Mouse (Mus musculus) T-helper 1 cell (primary cell): ENCODE results near the gene Hlcs.

Experiments used
- in situ Hi-C: fragments of 300-600 bp; cut with MboI, MseI; formaldehyde crosslinking; loops from one replicate; pipeline ENCODE4 v1.15.1; 2025; ENCODE audit warnings: high pct_unique_total_duplicates

Gene Hlcs

DNA sequence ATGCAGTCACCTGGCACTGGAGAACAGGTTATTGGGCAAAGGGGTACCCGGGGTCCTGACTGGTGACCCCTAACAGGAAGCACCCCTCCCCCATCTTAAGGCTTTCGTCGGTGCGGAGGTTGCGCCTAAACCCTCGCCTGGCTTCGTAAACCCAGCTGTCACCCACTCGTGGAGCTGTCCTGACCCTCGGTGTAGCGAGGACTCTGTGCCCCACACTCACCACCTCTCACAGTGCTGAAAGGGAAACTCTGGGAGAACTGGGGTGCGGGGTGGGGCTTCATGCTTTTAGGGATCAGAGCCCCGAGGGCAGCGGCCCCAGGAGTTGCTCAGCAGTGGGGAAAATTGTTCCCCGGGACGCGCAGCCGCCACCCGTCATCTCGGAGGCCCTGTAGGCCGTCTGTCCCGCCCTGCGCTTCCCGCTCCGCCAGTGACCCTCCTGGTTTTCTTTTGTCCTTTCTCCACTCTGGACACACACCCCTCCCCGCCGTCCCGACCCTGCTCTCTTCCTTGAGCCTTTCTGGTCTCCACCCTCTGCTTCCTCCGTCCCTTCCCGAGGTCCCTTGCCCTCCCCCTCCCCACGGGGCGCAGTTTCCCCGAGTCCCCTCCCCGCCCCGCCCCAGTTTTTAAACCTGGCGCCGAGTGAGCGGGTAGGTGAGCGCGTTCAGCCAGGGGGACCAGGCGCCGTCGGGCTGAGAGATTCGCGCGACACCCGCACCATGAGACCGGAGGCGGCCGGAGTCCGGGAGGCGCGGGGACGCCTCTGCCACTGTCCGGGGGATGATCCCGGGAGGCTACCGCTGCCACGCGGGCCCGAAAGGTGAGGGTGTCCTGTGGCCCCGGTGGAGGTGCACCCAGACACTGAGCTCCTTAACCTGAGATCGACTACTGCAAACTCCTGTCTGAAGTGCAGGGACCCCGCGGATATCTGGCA lies 14.7 kb upstream of the Hlcs start, which contains the start of gene Ripply3:
Ripply3 (plus strand) TSS at position 640 of the 931 bp plus-strand sequence.
- in situ Hi-C loops = loop anchor here (5.0 to 10.0 kb wide), 2 partner anchors 236 to 397 kb away; no protein-coding TSS in a partner anchor

DNA sequence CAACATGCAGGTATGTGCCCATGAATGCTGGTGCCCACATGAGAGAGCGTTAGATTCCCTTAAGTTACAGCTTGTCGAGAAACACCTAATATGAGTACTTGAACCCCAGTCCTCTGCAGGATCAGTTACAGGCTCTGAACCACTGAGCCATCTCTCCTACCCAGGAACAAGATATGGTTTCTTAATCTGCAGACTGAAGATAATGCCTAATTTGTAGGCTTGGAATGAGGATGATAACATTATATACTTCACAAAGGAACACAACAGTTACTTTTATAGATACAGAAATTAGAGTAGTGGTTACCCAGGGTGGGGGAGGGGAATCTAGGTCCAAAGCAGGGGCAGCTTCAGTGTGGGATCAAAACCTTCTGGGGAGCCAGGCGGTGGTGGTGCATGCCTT lies 12.6 kb upstream of the Hlcs start:
- in situ Hi-C loops = loop anchor here (5.0 to 10.0 kb wide), 2 partner anchors 234 to 399 kb away; no protein-coding TSS in a partner anchor

- in situ Hi-C loops = loop anchor here (5.0 to 10.0 kb wide), 2 partner anchors 56 to 401 kb away; no protein-coding TSS in a partner anchor
Measured at GRCm38 (mm10) chr16:94323681-94324080, 10.3 kb upstream of the Hlcs start.

GRCm38 (mm10) chr16:94320223-94320622 lies 6.9 kb upstream of the Hlcs start:
- in situ Hi-C loops = loop anchor here (5.0 to 10.0 kb wide), 2 partner anchors 53 to 405 kb away; no protein-coding TSS in a partner anchor

- in situ Hi-C loops = no loop called here
Measured at GRCm38 (mm10) chr16:94317752-94318151, 4.4 kb upstream of the Hlcs start.

- in situ Hi-C loops = no loop called here
Measured at GRCm38 (mm10) chr16:94315215-94315614, 1.8 kb upstream of the Hlcs start.

DNA sequence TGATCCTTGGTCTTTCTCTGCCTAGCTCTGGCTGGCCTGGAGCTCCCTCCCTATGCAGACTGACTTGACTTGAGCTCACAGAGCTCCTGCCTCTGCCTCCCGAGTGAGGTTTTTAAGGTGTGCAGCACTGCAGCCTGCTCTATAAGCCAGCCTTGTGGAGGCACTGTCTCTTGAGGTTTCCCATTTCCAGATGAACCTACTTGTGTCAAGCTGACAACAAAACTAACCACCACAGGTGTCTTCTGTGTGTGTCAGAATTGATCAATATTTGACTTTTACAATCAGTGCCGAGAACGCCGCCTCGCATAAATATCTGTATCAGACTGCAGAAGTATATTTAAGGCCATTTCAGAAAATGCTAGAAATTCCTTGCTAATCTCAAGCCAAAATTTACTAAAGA lies 1.3 kb upstream of the Hlcs start:
- in situ Hi-C loops = no loop called here

DNA sequence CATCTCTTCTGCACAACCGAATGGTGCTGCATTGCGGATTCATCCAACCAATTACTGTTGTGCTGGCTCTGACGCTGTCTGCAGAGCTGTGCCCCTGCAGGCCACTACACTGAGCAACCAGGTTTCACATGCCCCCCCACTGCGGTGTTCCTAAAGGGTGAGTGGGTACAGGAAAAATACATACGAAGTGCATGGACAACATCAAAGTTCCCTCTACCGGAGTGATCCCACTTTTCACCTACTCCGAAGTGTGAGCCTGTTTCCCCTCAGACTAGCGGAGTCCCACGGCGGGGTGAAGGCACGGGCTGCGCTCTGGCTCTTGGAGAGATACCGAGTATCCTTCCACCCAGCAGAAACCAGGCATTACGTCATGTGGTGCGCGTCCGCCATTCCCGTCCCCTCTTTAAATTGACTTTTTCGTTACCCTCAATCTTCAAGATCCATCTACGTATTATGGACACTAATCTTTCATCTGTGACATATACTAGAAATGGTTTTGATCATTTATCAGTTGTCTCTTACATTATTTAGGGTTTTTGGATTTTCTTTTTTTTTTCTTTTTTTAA lies 625 bp downstream of the Hlcs start:
- in situ Hi-C loops = no loop called here

- in situ Hi-C loops = no loop called here
Measured at GRCm38 (mm10) chr16:94311931-94312330, 1.4 kb downstream of the Hlcs start.

DNA sequence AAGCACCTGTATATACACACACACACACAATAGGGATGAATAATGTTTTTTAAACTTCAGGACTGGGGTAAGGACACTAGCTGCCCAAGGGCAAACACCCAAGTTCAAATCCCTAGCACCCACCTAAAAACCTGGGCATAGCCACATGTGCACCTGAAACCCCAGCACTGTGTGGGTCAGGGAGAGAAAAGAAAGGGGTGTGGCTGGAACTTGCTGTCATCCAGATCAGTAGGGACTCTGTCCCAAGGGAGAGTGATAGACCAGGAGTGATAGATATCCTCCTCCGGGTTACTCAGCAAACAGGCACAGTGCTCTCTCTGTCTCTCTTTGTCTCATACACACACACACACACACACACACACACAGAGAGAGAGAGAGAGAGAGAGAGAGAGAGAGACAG lies 2.0 kb downstream of the Hlcs start:
- in situ Hi-C loops = no loop called here

DNA sequence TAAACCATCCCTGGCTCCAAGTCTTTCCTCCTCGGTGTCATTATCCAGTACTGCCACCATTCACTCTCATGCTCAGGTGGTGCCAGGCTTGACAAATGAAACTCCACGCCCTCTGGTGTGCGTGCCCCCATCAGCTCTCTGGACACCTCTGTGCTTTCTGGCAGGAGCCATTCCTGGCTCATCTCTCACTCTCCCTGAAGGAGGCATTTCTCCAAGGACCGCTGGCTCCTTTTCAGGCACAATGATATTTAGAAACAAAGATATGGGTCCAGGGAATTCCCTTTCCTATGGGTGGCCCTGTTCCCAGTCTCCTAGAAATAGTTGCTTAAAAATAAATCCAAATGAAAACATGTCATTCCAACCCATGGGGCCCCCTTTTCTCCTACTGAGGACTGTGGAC lies 4.3 kb downstream of the Hlcs start:
- in situ Hi-C loops = no loop called here

GRCm38 (mm10) chr16:94307942-94308341 lies 5.4 kb downstream of the Hlcs start:
- in situ Hi-C loops = no loop called here

- in situ Hi-C loops = no loop called here
Measured at GRCm38 (mm10) chr16:94307526-94307925, 5.8 kb downstream of the Hlcs start.

DNA sequence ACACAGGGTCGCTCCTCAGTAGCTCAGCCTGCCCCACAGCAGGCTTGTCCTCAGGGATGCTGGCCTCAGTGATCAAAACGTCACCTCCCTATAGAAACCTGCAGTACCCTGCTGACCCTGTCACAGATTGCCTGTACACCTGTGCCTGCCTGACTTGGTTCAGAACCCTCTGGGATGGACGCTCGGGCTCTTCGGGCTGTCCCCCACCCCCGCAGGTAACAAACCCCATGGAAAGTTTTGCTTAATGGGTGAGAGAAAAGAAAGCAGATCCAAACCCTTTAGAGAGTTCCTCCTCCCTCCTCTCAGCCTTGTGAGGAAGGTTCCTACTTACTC lies 10.2 kb downstream of the Hlcs start:
- in situ Hi-C loops = no loop called here

DNA sequence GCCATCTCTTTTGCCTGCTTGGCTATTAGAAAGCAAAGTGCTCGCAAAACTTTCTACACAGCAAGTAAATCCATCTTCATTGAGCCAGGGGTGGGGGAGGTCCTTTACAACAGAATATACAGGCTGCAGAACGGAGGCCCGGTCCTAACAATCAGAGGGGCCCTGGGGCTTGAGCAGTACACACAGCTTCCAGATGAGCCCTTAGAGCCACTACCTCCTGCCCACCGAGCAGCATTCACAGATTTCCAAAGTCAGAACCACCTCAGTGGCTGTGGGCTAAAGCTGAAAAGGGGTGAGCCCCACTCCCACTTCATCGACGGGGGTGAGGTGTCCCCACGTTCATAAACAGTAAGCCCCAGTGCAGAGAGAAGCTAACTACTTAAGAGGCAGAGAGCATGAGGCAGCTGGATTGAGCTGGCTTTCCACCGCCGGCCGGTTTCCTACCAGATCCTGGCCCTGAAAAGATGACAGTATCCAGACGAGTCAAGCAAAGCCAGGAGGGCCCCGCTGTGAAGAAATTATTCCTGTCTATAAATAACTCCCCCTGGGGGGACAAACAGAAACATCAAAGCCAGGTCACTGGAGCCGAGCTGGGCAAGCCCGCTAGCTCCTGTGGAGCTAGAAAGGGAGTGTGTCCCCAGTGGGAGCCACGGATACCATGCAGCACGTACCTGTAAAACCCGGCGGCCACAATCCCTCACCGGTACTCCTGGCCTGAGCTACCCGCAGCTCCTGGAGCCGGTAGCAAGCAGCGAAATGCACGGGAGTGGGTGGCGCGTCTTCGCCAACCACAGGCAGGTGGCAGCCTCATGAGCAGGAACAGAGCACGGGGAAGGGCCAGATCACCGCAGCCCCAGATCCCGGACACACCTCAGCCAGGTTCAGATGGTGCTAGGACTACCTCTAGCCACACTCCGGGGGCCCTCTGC lies 10.8 kb downstream of the Hlcs start:
- in situ Hi-C loops = no loop called here

GRCm38 (mm10) chr16:94301696-94302095 lies 11.7 kb downstream of the Hlcs start:
- in situ Hi-C loops = no loop called here

GRCm38 (mm10) chr16:94301194-94301593 lies 12.2 kb downstream of the Hlcs start:
- in situ Hi-C loops = no loop called here

DNA sequence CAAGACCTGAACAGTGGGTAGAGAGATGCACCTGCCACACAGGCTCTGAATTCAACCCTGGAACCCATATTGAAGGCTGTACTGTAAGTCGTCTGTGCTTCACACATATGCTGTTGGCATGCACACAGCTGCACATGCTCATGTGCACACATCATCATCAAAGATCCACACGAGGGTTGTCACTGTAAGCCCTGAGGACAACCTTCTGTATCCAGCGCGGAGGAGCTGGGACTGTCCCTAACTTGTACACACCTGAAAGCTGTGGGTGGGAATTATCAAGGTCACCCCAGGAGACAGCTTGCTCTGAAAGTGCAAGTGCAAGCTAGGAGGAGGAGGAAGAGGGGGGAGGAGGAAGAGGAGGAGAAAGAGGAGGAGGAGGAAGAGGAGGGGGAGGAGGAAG lies 14.2 kb downstream of the Hlcs start:
- in situ Hi-C loops = no loop called here

GRCm38 (mm10) chr16:94298081-94298480 lies 15.3 kb downstream of the Hlcs start:
- in situ Hi-C loops = no loop called here

- in situ Hi-C loops = no loop called here
Measured at GRCm38 (mm10) chr16:94291141-94291540, 22.2 kb downstream of the Hlcs start.

DNA sequence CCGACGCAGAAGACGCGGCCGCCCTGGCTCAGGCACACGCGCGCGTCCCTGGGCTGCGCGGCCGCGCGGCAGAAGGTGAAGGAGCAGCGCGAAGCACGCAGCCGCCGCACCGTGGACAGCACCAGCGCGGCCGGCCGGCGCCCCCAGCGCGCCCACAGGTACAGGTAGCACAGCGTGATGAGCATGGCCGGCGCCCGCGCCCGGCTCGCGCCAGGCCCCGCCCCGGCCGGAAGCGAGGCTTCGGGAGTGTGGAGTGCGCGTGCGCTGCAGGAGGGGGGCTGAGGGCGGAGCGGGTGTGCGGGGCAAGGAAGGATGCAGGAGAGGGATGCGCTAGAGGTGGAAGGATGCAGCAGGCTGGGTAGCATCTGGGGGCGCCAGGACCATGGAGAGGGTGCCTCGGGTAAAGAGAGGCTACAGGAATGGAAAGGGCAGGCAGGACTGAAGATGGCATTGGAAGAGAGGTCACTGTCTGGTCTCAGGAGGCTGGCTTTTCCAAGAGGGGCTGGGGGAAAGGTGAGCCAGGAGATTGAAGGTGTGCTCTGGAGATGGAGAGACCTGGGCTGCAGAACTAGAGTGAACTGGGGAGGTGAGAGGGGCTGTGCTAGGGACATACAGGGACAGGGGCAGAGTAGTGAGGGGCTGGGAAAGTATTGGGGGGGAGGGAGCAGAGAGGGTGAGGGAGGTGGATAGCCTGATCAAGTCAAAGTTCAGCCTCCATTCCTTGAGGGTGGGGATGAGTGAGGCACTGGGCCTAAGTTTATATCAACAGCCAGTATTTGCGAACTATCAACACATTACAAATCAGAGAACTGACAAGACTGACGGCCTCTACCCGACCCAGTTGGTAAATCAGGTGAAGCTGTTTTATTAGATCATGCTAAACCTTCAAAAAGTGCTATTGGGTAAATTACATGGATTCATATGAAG lies 23.0 kb downstream of the Hlcs start:
- in situ Hi-C loops = no loop called here
